Mouse (Mus musculus) left cerebral cortex, adult 11 months (tissue): ENCODE results near the gene Inmt.
A peak's percentile ranks its signal among the peaks of the same experiment; 100 is the strongest.
"Not testable (repeated sequence)": the region's sequence is repeated elsewhere in the genome, so short reads cannot be mapped to it uniquely, and the experiment has no call there.

Experiments used
- DNase-seq: peaks from one replicate; pipeline ENCODE4 v3.0.0; 2022; ENCODE audit warnings: low spot score

Inmt gene

GRCm38 (mm10) chr6:55174741-55175181 is at the start of gene Inmt:
Gene Inmt, minus strand, starts transcription at chr6:55175043.
- DNase-seq = no peak

GRCm38 (mm10) chr6:55223986-55224385 is 49.1 kb upstream of the Inmt start:
- DNase-seq = no peak

- DNase-seq = no peak
Observed at GRCm38 (mm10) chr6:55218232-55218631, 43.4 kb upstream of the Inmt start.

GRCm38 (mm10) chr6:55214541-55214940 is 39.7 kb upstream of the Inmt start:
- DNase-seq = no peak

- no peak for DNase-seq
Observed at GRCm38 (mm10) chr6:55210423-55211365, 35.9 kb upstream of the Inmt start.

GRCm38 (mm10) chr6:55207786-55208185 is 32.9 kb upstream of the Inmt start:
- DNase-seq = no peak

- no peak for DNase-seq
Observed at GRCm38 (mm10) chr6:55203931-55204330, 29.1 kb upstream of the Inmt start.

- DNase-seq = peak; percentile 85
Observed at GRCm38 (mm10) chr6:55202913-55203910, 28.4 kb upstream of the Inmt start, which contains the start of gene Mindy4. Gene Mindy4, plus strand, starts transcription at chr6:55203383.

GRCm38 (mm10) chr6:55199047-55199446 is 24.2 kb upstream of the Inmt start:
- DNase-seq = no peak

- no peak for DNase-seq
Observed at GRCm38 (mm10) chr6:55193171-55193570, 18.3 kb upstream of the Inmt start.

- DNase-seq = no peak
Observed at GRCm38 (mm10) chr6:55191537-55191936, 16.7 kb upstream of the Inmt start.

- no peak for DNase-seq
Observed at GRCm38 (mm10) chr6:55189406-55189805, 14.6 kb upstream of the Inmt start.

GRCm38 (mm10) chr6:55187827-55188226 is 13.0 kb upstream of the Inmt start:
- DNase-seq = not testable (repeated sequence)

GRCm38 (mm10) chr6:55182655-55183430 is 8.0 kb upstream of the Inmt start:
- DNase-seq = no peak

GRCm38 (mm10) chr6:55179560-55179959 is 4.7 kb upstream of the Inmt start:
- DNase-seq = no peak

- no peak for DNase-seq
Observed at GRCm38 (mm10) chr6:55177060-55177732, 2.4 kb upstream of the Inmt start.

GRCm38 (mm10) chr6:55175892-55176291 is 1.0 kb upstream of the Inmt start:
- DNase-seq = no peak

GRCm38 (mm10) chr6:55175456-55175855 is 613 bp upstream of the Inmt start:
- DNase-seq = no peak

- no peak for DNase-seq
Observed at GRCm38 (mm10) chr6:55173941-55174349, 898 bp downstream of the Inmt start.

GRCm38 (mm10) chr6:55173171-55173570 is 1.7 kb downstream of the Inmt start:
- DNase-seq = no peak

GRCm38 (mm10) chr6:55171638-55172037 is 3.2 kb downstream of the Inmt start:
- DNase-seq = no peak
